Mouse (Mus musculus): ENCODE data around the gene Pdzd7. TPM values are rescaled to one million over a fixed set of nuclear protein-coding genes. Genes with fewer than 3 reads are reported as not detected.

Gene Pdzd7
- total and polyA plus RNA-seq, 3 experiments, result 0.17 to 0.20 TPM; not detected in 1

DNA sequence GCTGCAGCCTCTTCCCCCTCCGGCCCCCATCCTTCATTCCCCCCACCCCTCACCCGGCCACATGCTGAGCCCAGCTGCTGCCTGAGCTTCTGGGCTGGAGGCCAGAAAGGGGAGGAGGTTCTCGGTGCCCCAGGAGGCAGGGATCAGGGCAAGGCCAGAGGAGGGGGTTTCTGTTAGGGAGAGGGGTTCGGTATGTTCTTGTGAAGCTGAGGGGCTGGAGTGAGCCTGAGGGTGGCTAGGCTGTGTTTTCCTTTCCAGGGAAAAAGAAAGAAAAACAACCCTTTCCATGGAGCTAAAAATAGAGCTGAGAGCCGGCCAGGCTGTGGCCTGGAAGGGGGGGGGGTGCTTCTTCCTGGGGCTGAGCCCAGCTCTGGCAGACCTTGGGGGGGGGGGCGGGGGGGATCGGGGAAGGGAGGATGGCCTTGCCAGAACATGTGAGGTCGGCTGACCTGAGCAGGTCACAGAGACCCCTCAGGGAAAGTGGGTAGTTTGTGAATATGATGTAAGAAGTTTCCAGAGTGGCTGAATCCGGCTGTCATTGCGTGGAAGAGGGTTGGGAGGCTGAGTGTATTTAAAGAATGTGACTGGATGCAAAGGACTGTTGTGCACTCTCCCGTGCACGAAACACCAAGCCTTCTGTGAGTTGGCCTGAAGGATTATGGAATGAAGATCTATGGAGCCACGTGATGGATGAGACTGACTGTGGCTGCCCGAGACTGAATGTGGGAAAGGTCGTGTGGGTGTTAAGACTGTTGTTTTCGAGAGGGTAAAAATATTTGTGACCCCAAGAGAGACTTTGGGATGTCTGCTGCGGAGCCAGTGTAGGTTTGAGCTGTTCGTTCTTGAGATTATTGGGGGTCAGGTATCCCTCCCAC, 28.9 kb downstream of the Pdzd7 start:
- in situ Hi-C loops (cut with MboI; ENCODE audit: low pct_ligation_motif_present, low pct_unique_long_range_greater_than_20kb, low sequenced_read_pairs) (no loop called here), dilution Hi-C loops (cut with MboI; ENCODE audit: extremely low pct_ligation_motif_present, extremely low pct_unique_long_range_greater_than_20kb, low sequenced_read_pairs) (no loop called here)
- H3K27me3 ChIP-seq (replicated peaks), result peaks cover 37% of the 10 kb centered on the region
- H3K9ac ChIP-seq (ENCODE audit: insufficient read depth, low read depth), result peak overlapping the region; percentile 87
- H3K4me3 ChIP-seq (replicated peaks in 1 of 3; ENCODE audit: low read depth in 2 of 3, low read length in 2 of 3, poor library complexity in 1 of 3), result peak overlapping the region in 2 of 3 experiments; percentile 32 to 45
- TF ChIP-seq BHLHE40 (IDR thresholded peaks at IDR 0.05; ENCODE audit: low read depth, low read length), result peak; percentile 50; the same call in 1 of the 2 replicates
- peak; percentile 60; the same call in 1 of the 2 replicates for TF ChIP-seq MEF2A (IDR thresholded peaks at IDR 0.05; ENCODE audit: borderline replicate concordance, low read depth, low read length)
- peak; percentile 13 for TF ChIP-seq POLR2A (IDR thresholded peaks at IDR 0.05; ENCODE audit: low read depth, low read length)
- TF ChIP-seq ETS1 (conservative IDR thresholded peaks at IDR 0.05; ENCODE audit: low read depth, low read length), result no peak; the same call in 1 of the 2 replicates
- TF ChIP-seq MAX (IDR thresholded peaks at IDR 0.05; ENCODE audit: low read length), result peak; percentile 57; the same call in 1 of the 2 replicates
- TF ChIP-seq USF1 (IDR thresholded peaks at IDR 0.05; ENCODE audit: low read depth, low read length), result peak; percentile 46; the same call in 1 of the 2 replicates
- TF ChIP-seq MXI1 (IDR thresholded peaks at IDR 0.05; ENCODE audit: low read depth, low read length), result peak; percentile 58; the same call in 1 of the 2 replicates
- no peak for TF ChIP-seq SMC3 (IDR thresholded peaks at IDR 0.05; ENCODE audit: low read depth, low read length)
- peak; percentile 72 for TF ChIP-seq MAZ (IDR thresholded peaks at IDR 0.05; ENCODE audit: low read depth, low read length)
- TF ChIP-seq IRF4 (IDR thresholded peaks at IDR 0.05; ENCODE audit: low read depth, low read length), result peak; percentile 28; the same call in 1 of the 2 replicates
- TF ChIP-seq ZKSCAN1 (IDR thresholded peaks at IDR 0.05; ENCODE audit: borderline replicate concordance, low read depth, low read length), result no peak
- peak; percentile 2; the same call in 1 of the 2 replicates for TF ChIP-seq MYC (IDR thresholded peaks at IDR 0.05; ENCODE audit: low read depth, low read length)
- H3K27ac ChIP-seq (ENCODE audit: insufficient read depth, low read depth), result peak overlapping the region; percentile 73
- H3K9me3 ChIP-seq (replicated peaks; ENCODE audit: low read length), result no peaks in the 10 kb centered on the region
- H3K4me2 ChIP-seq (ENCODE audit: insufficient read depth, low read depth, poor library complexity, severe bottlenecking), result peak overlapping the region; percentile 77
- peaks cover 5% of the 10 kb centered on the region; the same call in 1 of the 2 replicates for H3K79me2 ChIP-seq (replicated peaks; ENCODE audit: control insufficient read depth, extremely low read depth, insufficient read depth, poor library complexity, severe bottlenecking)
- H3K4me1 ChIP-seq (ENCODE audit: control insufficient read depth in 1 of 2, insufficient read depth in 2 of 2), result peaks cover 23 to 43% of the 10 kb centered on the region in 2 experiments
- DNase-seq (ENCODE audit: extremely low read depth), result no peak
- H3K36me3 ChIP-seq (replicated peaks in 1 of 2; ENCODE audit: control insufficient read depth in 1 of 2, insufficient read depth in 1 of 2, low read length in 1 of 2), result peaks cover 5 to 17% of the 10 kb centered on the region in 2 experiments

- Histone ChIP-seq H3K4me3 (replicated peaks in 1 of 3; ENCODE audit: low read depth in 2 of 3, low read length in 2 of 3, poor library complexity in 1 of 3) (peak overlapping the region; percentile 11 to 45 (median 39)), H3K9me3 (replicated peaks; ENCODE audit: low read length) (no peaks in the 10 kb centered on the region), H3K79me2 (replicated peaks; ENCODE audit: control insufficient read depth, extremely low read depth, insufficient read depth, poor library complexity, severe bottlenecking) (peaks cover 5% of the 10 kb centered on the region; the same call in 1 of the 2 replicates), H3K36me3 (replicated peaks in 1 of 2; ENCODE audit: control insufficient read depth in 1 of 2, insufficient read depth in 1 of 2, low read length in 1 of 2) (peaks cover 11 to 26% of the 10 kb centered on the region in 2 experiments), H3K9ac (ENCODE audit: insufficient read depth, low read depth) (peak overlapping the region; percentile 87), H3K27me3 (replicated peaks) (peaks cover 29% of the 10 kb centered on the region), H3K4me2 (ENCODE audit: insufficient read depth, low read depth, poor library complexity, severe bottlenecking) (peak overlapping the region; percentile 77), H3K4me1 (ENCODE audit: control insufficient read depth in 1 of 2, insufficient read depth in 2 of 2) (peaks cover 19 to 43% of the 10 kb centered on the region in 2 experiments), H3K27ac (ENCODE audit: insufficient read depth, low read depth) (peak overlapping the region; percentile 54)
- dilution Hi-C loops (cut with MboI; ENCODE audit: extremely low pct_ligation_motif_present, extremely low pct_unique_long_range_greater_than_20kb, low sequenced_read_pairs) (no loop called here), in situ Hi-C loops (cut with MboI; ENCODE audit: low pct_ligation_motif_present, low pct_unique_long_range_greater_than_20kb, low sequenced_read_pairs) (no loop called here)
- no peak for DNase-seq (ENCODE audit: extremely low read depth)
- no peak for TF ChIP-seq CTCF (conservative IDR thresholded peaks at IDR 0.05 in 1 of 2, IDR thresholded peaks at IDR 0.05 in 1 of 2; ENCODE audit: low read depth in 2 of 2, low read length in 2 of 2)
- TF ChIP-seq RCOR1 (conservative IDR thresholded peaks at IDR 0.05; ENCODE audit: low read depth, low read length), result no peak
- no peak for TF ChIP-seq JUN (IDR thresholded peaks at IDR 0.05; ENCODE audit: insufficient read depth, low read depth, low read length)
- TF ChIP-seq HCFC1 (IDR thresholded peaks at IDR 0.05; ENCODE audit: low read depth, low read length), result no peak
- TF ChIP-seq EP300 (IDR thresholded peaks at IDR 0.05; ENCODE audit: low read length), result no peak
- peak; percentile 19; the same call in 1 of the 2 replicates for TF ChIP-seq USF2 (conservative IDR thresholded peaks at IDR 0.05; ENCODE audit: low read depth, low read length)
- TF ChIP-seq MEF2A (IDR thresholded peaks at IDR 0.05; ENCODE audit: borderline replicate concordance, low read depth, low read length), result no peak; the same call in 1 of the 2 replicates
- no peak for TF ChIP-seq E2F4 (IDR thresholded peaks at IDR 0.05; ENCODE audit: insufficient replicate concordance, low read depth, low read length)
- TF ChIP-seq USF1 (IDR thresholded peaks at IDR 0.05; ENCODE audit: low read depth, low read length), result peak; percentile 58
- TF ChIP-seq PAX5 (IDR thresholded peaks at IDR 0.05; ENCODE audit: low read length), result no peak
- 0 out of 2 replicates have a peak, but pooled peaks have one; percentile 24 for TF ChIP-seq MAZ (IDR thresholded peaks at IDR 0.05; ENCODE audit: low read depth, low read length)
- TF ChIP-seq CHD1 (IDR thresholded peaks at IDR 0.05; ENCODE audit: low read depth, low read length), result no peak
- TF ChIP-seq KAT2A (IDR thresholded peaks at IDR 0.05; ENCODE audit: insufficient replicate concordance, low read length), result no peak
- TF ChIP-seq POLR2AphosphoS2 (IDR thresholded peaks at IDR 0.05; ENCODE audit: low read depth, low read length), result no peak
- TF ChIP-seq POLR2A (IDR thresholded peaks at IDR 0.05; ENCODE audit: low read depth, low read length), result peak; percentile 3; the same call in 1 of the 2 replicates
- peak; percentile 72; the same call in 1 of the 2 replicates for TF ChIP-seq SIN3A (IDR thresholded peaks at IDR 0.05; ENCODE audit: low read length)
- no peak for TF ChIP-seq NRF1 (IDR thresholded peaks at IDR 0.05; ENCODE audit: low read depth, low read length)
- no peak for TF ChIP-seq ZC3H11A (IDR thresholded peaks at IDR 0.05; ENCODE audit: low read depth, low read length)
- no peak for TF ChIP-seq RAD21 (IDR thresholded peaks at IDR 0.05; ENCODE audit: low read depth, low read length)
- TF ChIP-seq BHLHE40 (IDR thresholded peaks at IDR 0.05; ENCODE audit: low read depth, low read length), result peak; percentile 91
Measured at GRCm38 (mm10) chr19:45015518-45016281, 29.8 kb downstream of the Pdzd7 start.
